Mouse (Mus musculus): ENCODE measurements around the gene Cdc34b.

Gene Cdc34b

GRCm38 (mm10) chr11:94735746-94736145, 5.8 kb upstream of the Cdc34b start:
- in situ Hi-C loops (cut with MboI, MseI), result no loop called here

GRCm38 (mm10) chr11:94752946-94753713, 11.5 kb downstream of the Cdc34b start:
- in situ Hi-C loops (cut with MboI, MseI), result no loop called here

DNA sequence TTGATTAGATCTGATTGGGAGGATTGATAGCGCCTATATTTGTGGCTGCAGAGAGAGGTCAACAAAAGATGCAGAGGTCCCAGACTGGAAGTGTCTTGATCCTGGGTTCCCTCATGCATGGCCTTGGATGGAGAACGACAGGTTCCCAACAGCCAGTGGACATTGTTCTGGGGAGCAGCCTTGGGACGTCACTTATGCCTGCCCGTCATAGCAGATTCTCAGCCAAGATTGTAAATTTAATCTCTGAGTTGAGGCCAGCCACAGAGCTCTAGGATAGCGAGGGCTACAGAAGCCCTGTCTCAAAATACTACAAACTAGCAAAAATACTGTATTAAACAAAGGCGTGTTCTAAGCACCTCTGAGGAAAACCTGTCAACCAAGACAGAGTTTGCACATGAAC, 18.3 kb downstream of the Cdc34b start:
- in situ Hi-C loops (cut with MboI, MseI), result no loop called here

- in situ Hi-C loops (cut with MboI, MseI), result no loop called here
Observed at GRCm38 (mm10) chr11:94760364-94760763, 18.8 kb downstream of the Cdc34b start.

DNA sequence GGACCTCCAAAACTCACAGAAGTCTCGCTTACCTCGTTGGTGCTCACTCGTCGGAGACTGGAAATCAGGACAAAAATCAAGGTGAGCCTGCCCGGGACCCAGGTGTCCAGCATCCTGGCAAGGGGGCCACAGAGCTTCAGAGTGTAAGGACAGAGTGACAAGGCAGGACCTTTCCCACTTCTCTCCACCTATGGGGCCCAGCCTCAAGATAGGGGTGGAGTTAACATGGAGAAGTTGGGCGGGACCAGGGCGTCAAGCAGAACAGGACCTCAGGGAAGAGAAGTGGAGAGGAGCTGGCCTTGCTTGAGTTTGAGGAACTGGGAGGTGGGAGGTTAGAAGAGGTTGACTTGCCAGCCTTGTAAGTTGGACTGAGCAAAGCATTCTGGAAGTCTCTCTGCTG, 19.2 kb downstream of the Cdc34b start:
- in situ Hi-C loops (cut with MboI, MseI), result no loop called here

DNA sequence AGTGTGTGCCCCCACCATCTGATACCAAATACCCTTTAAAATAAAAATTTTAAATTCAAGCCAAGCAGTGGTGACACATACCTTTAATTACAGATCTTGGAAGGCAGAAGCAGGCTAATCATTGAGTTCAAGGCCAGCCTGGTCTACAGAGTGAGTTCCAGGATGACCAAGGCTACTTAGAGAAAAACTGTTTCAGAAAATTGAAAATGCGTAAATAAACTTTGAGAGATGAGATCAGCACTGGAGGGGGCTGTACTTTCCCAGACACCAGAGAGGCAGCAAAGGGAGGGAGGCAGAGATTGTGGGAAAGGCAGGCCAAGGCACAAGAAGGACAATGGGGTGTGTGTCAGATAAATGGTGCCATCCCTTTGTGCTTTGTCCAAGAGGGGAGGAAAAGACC, 20.7 kb downstream of the Cdc34b start:
- in situ Hi-C loops (cut with MboI, MseI), result no loop called here

DNA sequence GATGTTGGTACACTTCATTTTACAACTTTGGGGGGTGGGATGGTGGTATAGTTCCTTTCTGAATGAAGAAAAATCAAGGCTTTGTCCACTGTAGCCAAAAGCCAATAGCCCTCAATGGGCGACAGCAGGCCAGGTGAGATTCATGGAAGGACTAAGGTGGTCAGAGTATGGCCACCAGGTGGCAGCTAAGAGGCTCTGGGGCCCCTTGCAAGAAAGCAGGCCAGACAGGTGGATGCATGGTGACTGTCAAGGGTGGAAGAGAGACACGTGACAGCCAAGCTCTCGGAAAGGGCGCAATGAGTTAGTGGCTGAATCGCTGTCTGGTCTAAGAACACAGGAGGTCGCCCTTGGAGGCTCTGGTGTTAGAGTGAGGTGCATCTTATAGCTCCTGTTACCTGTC, 21.2 kb downstream of the Cdc34b start:
- in situ Hi-C loops (cut with MboI, MseI), result no loop called here

GRCm38 (mm10) chr11:94767241-94767640, 25.7 kb downstream of the Cdc34b start:
- in situ Hi-C loops (cut with MboI, MseI), result no loop called here

DNA sequence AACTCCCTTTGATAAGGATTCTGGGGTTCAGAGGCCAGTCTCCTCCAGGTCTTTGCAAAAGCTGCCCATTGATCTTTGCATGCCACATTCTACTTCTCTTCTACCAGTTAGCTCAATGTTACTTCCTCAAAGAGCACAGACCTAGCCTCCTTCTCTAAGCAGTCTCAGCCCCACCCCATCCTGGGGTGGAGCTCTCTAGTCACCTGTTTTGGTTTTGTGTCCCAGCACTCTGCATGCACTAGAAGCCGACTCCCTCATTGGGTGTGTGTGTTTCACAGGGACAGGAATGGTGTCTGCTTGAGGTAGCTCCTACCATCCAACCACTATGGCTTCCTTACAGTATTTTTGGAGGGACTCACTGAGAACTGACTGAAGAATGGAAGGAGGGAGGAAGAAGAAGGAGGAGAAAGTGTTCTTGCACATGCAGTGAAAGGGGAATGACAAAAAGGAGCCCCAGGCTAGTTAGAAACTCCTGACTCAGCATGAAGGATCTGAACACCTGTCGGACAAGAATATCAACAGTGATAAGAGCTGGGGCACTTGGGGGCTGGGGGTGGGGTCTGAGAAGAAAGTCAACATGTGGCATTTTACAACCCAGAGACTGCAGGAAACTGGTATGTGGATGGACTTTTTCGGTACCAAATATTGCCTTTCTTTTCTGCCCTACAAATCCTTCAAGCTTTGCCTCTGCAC, 30.9 kb downstream of the Cdc34b start:
- in situ Hi-C loops (cut with MboI, MseI), result no loop called here

GRCm38 (mm10) chr11:94773851-94774250, 32.3 kb downstream of the Cdc34b start:
- in situ Hi-C loops (cut with MboI, MseI), result no loop called here

DNA sequence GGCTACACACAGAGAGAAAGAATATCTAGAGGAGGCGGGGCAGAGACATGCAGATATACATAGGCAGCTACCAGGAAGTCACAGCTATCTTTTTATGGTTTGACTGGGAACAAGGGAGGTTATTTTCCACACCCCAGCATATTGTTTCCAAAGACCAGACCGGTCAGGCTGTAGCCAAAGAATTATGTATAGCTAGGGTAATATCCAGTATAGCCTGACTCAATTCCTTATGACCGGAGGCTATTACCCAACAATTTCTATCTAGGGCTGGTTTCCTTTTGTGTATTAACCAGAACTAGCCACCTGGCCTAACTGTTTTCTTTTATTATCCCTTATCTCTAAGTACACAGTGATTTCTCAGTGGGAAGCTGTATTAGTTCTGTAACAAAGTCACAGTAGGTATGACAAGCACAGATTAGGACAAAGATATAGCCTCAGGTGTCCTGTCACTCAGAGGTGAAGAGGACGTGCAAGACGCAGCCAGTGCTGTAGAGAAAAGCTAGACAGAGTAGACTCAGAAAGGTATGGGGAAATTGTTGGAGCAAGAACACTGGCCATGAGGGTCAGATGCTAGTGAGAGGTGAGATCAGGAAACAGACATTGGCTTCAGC, 33.4 kb downstream of the Cdc34b start:
- in situ Hi-C loops (cut with MboI, MseI), result no loop called here

GRCm38 (mm10) chr11:94782603-94783002, 41.0 kb downstream of the Cdc34b start, which contains the start of gene Tmem92:
Tmem92 (minus strand) TSS chr11:94782703.
- in situ Hi-C loops (cut with MboI, MseI), result no loop called here

- in situ Hi-C loops (cut with MboI, MseI), result no loop called here
Observed at GRCm38 (mm10) chr11:94785247-94785646, 43.7 kb downstream of the Cdc34b start.

DNA sequence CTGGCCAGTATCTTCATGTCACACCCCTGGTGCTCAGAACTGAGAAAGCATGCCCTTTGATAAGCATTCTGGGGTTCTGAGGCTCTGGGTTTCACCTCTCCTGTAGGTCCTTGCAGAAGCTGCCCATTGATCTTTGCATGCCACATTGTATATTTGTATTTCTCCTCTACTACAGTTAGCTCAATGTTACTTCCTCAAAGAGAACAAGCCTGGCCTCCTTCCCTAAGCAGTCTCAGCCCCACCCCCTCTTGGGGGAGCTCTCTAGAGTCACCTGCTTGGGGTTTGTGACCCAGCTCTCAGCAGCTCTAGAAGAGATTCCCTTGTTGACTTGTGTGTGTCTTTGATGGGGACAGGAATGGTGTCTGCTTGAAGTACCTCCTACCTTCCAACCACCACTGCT, 50.1 kb downstream of the Cdc34b start:
- in situ Hi-C loops (cut with MboI, MseI), result no loop called here

Measured in T-helper 1 cell (primary cell).